Mouse (Mus musculus): ENCODE measurements around the gene Smyd3. TPM values are rescaled to one million over a fixed set of nuclear protein-coding genes. Genes with fewer than 3 reads are reported as not detected.
"Not testable (repeated sequence)": the region's sequence is repeated elsewhere in the genome, so short reads cannot be mapped to it uniquely, and the experiment has no call there.

Smyd3 gene
- polyA plus RNA-seq, 1 experiment: 40.2 TPM

DNA sequence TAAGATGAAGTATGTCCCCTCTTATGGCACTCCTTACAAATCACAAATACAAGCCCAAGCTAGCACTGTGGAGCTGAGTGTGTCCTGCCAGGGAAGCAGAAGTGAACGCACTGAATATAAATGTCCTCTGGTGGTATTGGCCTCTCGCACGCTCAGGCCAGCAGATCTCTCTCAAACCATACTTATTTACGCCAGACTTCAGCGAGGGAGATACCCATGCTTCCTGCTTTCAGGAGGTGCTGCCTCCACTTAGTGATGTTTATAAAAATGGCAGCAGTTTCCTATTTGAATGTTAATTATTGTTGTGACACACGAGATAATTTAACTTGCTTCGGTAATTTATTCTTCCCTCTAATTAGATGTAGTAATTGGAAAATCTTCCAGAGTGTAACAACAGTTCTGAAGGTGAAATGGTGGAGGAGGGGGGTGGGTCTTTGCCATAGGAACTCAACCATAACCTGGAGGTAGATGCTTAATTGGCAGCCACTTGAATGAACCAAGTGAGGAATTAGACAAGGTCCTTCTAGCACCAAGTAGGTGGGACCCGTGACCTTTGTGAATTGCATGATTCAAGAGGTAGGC, 224.0 kb downstream of the Smyd3 start:
- no peaks in the 10 kb centered on the region for H3K27me3 ChIP-seq (ENCODE audit: control insufficient read depth, insufficient read depth, low read length, poor library complexity, severe bottlenecking)
- no peak overlapping the region for H3K27ac ChIP-seq (ENCODE audit: insufficient read depth, low read length)
- peaks cover 4% of the 10 kb centered on the region; the same call in 1 of the 2 replicates for H3K9me3 ChIP-seq (replicated peaks; ENCODE audit: control insufficient read depth, insufficient read depth, low read length, poor library complexity, severe bottlenecking)
- H3K9ac ChIP-seq (ENCODE audit: low read depth, poor library complexity, severe bottlenecking): no peak overlapping the region
- H3K4me3 ChIP-seq (ENCODE audit: low read depth, low read length): no peak overlapping the region
- no peak for TF ChIP-seq EP300 (IDR thresholded peaks at IDR 0.05; ENCODE audit: insufficient read depth, low read depth, low read length)
- no peak for TF ChIP-seq POLR2A (IDR thresholded peaks at IDR 0.05; ENCODE audit: insufficient read depth, low read length)
- no peak for TF ChIP-seq CTCF (IDR thresholded peaks at IDR 0.05; ENCODE audit: low read depth, low read length)
- no peaks in the 10 kb centered on the region for H3K36me3 ChIP-seq (ENCODE audit: control insufficient read depth, insufficient read depth, low read length, poor library complexity, severe bottlenecking)
- no peaks in the 10 kb centered on the region for H3K4me1 ChIP-seq (ENCODE audit: control insufficient read depth, insufficient read depth, low read length)

DNA sequence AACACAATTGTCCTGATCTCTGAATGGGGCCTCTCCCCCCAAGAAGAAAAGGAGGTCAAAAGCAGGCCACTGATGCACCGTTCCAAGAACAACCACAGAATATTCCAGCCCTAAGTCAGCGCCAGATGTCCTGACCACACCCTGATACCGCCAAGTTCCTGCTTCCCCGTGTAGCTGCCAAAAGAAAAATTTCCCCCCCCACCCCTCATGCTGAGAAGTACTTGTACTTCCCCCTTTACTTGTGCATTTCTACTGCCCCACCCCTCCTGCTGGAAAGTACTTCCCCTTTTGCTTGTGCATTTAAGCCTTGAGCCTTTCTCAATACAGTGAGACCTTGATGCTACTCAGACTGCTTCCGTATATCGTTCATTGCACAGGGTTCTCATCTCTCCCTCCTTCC, 227.7 kb downstream of the Smyd3 start:
- not testable (repeated sequence) for H3K4me3 ChIP-seq (ENCODE audit: low read depth, low read length); H3K27ac ChIP-seq (ENCODE audit: insufficient read depth, low read length); H3K27me3 ChIP-seq (ENCODE audit: control insufficient read depth, insufficient read depth, low read length, poor library complexity, severe bottlenecking); H3K4me1 ChIP-seq (ENCODE audit: control insufficient read depth, insufficient read depth, low read length); H3K9ac ChIP-seq (ENCODE audit: low read depth, poor library complexity, severe bottlenecking); H3K36me3 ChIP-seq (ENCODE audit: control insufficient read depth, insufficient read depth, low read length, poor library complexity, severe bottlenecking); H3K9me3 ChIP-seq (replicated peaks; ENCODE audit: control insufficient read depth, insufficient read depth, low read length, poor library complexity, severe bottlenecking)

DNA sequence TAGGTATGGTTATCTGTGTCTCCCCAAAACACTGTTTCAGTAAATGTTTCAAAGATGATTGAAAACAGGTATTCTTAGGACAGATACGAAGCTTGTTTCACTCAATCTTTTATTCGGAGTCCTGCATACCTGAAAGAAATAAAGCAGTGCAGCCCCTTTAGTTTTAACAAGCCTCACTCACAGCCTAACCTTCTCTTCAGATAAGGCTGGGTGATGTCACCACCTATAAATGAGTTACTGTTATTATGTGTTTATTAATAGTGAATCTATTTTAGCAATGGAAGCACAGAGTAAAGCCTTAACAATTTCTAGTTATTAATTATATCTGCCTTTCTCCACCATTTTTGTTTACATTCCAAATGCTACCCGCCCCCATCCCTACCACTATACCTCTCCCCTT, 228.1 kb downstream of the Smyd3 start:
- Histone ChIP-seq H3K27me3 (ENCODE audit: control insufficient read depth, insufficient read depth, low read length, poor library complexity, severe bottlenecking) (no peaks in the 10 kb centered on the region), H3K4me3 (ENCODE audit: low read depth, low read length) (no peak overlapping the region), H3K36me3 (ENCODE audit: control insufficient read depth, insufficient read depth, low read length, poor library complexity, severe bottlenecking) (no peaks in the 10 kb centered on the region), H3K27ac (ENCODE audit: insufficient read depth, low read length) (no peak overlapping the region), H3K9ac (ENCODE audit: low read depth, poor library complexity, severe bottlenecking) (no peak overlapping the region), H3K9me3 (replicated peaks; ENCODE audit: control insufficient read depth, insufficient read depth, low read length, poor library complexity, severe bottlenecking) (peaks cover 4% of the 10 kb centered on the region; the same call in 1 of the 2 replicates), H3K4me1 (ENCODE audit: control insufficient read depth, insufficient read depth, low read length) (no peaks in the 10 kb centered on the region)
- TF ChIP-seq EP300 (IDR thresholded peaks at IDR 0.05; ENCODE audit: insufficient read depth, low read depth, low read length): no peak
- no peak for TF ChIP-seq CTCF (IDR thresholded peaks at IDR 0.05; ENCODE audit: low read depth, low read length)
- no peak for TF ChIP-seq POLR2A (IDR thresholded peaks at IDR 0.05; ENCODE audit: insufficient read depth, low read length)

DNA sequence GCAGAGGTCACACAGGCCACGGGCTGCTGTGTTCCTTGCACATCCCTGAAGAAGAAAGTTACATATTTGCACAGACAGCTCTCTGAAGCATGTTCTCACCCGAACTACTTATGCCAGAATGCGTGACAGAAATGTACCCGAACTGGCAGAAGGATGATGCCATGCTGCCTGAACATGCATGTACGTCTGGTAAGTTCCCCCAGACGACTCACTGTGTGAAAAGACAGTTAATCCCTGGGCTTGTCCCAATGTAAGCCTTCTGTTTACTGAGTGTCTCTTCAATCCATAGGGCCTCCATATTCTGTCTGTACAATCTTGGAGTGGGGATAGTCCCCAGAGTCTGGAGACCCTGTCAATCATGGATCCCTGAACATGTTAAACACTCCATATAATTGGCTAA, 231.1 kb downstream of the Smyd3 start:
- no peaks in the 10 kb centered on the region for H3K9me3 ChIP-seq (replicated peaks; ENCODE audit: control insufficient read depth, insufficient read depth, low read length, poor library complexity, severe bottlenecking)
- H3K27ac ChIP-seq (ENCODE audit: insufficient read depth, low read length): no peak overlapping the region
- H3K4me3 ChIP-seq (ENCODE audit: low read depth, low read length): no peak overlapping the region
- no peaks in the 10 kb centered on the region for H3K36me3 ChIP-seq (ENCODE audit: control insufficient read depth, insufficient read depth, low read length, poor library complexity, severe bottlenecking)
- no peak overlapping the region for H3K9ac ChIP-seq (ENCODE audit: low read depth, poor library complexity, severe bottlenecking)
- no peaks in the 10 kb centered on the region for H3K27me3 ChIP-seq (ENCODE audit: control insufficient read depth, insufficient read depth, low read length, poor library complexity, severe bottlenecking)
- no peak for TF ChIP-seq CTCF (IDR thresholded peaks at IDR 0.05; ENCODE audit: low read depth, low read length)
- TF ChIP-seq POLR2A (IDR thresholded peaks at IDR 0.05; ENCODE audit: insufficient read depth, low read length): no peak
- no peak for TF ChIP-seq EP300 (IDR thresholded peaks at IDR 0.05; ENCODE audit: insufficient read depth, low read depth, low read length)
- H3K4me1 ChIP-seq (ENCODE audit: control insufficient read depth, insufficient read depth, low read length): no peaks in the 10 kb centered on the region

DNA sequence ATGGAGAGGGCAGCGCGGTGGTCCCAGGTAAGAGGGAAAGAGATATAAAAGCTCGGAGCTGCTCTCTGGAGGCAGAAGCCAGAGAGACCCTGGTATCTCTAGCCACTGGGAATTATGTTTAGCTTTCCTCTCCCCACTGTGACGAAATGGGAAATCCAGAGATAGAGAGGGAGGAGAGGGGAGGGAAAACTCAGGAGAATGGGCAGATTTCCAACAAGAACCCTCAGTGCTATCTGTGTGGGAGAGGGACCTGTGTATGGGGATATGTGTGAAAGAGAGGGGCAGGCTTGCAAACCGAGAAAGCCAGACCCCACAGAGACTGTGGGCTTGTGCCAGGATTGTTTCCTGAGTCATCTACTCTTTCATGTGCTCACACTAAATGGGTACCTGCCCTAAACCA, 235.0 kb downstream of the Smyd3 start:
- no peak for TF ChIP-seq CTCF (IDR thresholded peaks at IDR 0.05; ENCODE audit: low read depth, low read length)
- TF ChIP-seq EP300 (IDR thresholded peaks at IDR 0.05; ENCODE audit: insufficient read depth, low read depth, low read length): no peak
- no peak for TF ChIP-seq POLR2A (IDR thresholded peaks at IDR 0.05; ENCODE audit: insufficient read depth, low read length)
- H3K27ac ChIP-seq (ENCODE audit: insufficient read depth, low read length): no peak overlapping the region
- no peaks in the 10 kb centered on the region for H3K36me3 ChIP-seq (ENCODE audit: control insufficient read depth, insufficient read depth, low read length, poor library complexity, severe bottlenecking)
- H3K9ac ChIP-seq (ENCODE audit: low read depth, poor library complexity, severe bottlenecking): no peak overlapping the region
- H3K9me3 ChIP-seq (replicated peaks; ENCODE audit: control insufficient read depth, insufficient read depth, low read length, poor library complexity, severe bottlenecking): no peaks in the 10 kb centered on the region
- no peaks in the 10 kb centered on the region for H3K4me1 ChIP-seq (ENCODE audit: control insufficient read depth, insufficient read depth, low read length)
- no peak overlapping the region for H3K4me3 ChIP-seq (ENCODE audit: low read depth, low read length)
- no peaks in the 10 kb centered on the region for H3K27me3 ChIP-seq (ENCODE audit: control insufficient read depth, insufficient read depth, low read length, poor library complexity, severe bottlenecking)

DNA sequence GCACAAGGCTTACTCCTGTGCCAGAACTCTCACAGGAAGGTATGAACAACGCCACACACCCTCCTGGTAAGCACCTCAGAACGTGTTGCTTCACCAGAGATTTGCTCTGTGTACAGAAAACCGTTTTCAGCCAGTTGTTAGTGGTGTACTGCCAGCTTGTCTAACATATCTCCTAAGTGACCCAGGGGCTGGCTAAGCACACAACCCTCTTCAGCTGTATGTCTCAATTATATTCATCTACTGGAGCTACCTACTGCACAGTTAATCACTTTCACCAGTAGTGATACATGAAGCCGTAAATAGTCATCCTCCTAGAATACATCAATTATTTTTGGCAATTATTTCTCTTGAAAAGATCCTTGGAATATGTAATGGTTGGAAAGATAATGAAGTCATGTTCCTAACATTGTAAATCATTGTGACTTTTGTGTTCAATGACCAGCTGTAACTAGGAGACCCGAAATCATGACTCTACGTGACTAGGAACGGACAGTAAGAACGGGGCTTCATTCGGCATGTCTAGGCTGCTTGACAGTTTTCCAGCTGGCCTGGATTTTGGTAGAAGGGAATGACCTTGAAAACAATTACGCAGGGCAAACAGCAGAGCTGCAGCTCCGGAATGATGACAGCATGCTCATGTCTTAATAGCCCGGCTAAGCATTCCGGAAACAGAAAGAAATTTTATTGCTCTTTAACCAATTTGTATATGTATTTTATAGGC, 236.3 kb downstream of the Smyd3 start:
- TF ChIP-seq EP300 (IDR thresholded peaks at IDR 0.05; ENCODE audit: insufficient read depth, low read depth, low read length) (no peak), POLR2A (IDR thresholded peaks at IDR 0.05; ENCODE audit: insufficient read depth, low read length) (no peak), CTCF (IDR thresholded peaks at IDR 0.05; ENCODE audit: low read depth, low read length) (no peak)
- no peaks in the 10 kb centered on the region for H3K36me3 ChIP-seq (ENCODE audit: control insufficient read depth, insufficient read depth, low read length, poor library complexity, severe bottlenecking)
- H3K4me1 ChIP-seq (ENCODE audit: control insufficient read depth, insufficient read depth, low read length): peaks cover under 1% of the 10 kb centered on the region
- H3K9ac ChIP-seq (ENCODE audit: low read depth, poor library complexity, severe bottlenecking): no peak overlapping the region
- H3K4me3 ChIP-seq (ENCODE audit: low read depth, low read length): no peak overlapping the region
- H3K27me3 ChIP-seq (ENCODE audit: control insufficient read depth, insufficient read depth, low read length, poor library complexity, severe bottlenecking): no peaks in the 10 kb centered on the region
- no peaks in the 10 kb centered on the region for H3K9me3 ChIP-seq (replicated peaks; ENCODE audit: control insufficient read depth, insufficient read depth, low read length, poor library complexity, severe bottlenecking)
- no peak overlapping the region for H3K27ac ChIP-seq (ENCODE audit: insufficient read depth, low read length)
